Mouse (Mus musculus) testis, postnatal 14 days (tissue): ENCODE results near the gene Trmt10b.

Experiments
- DNase-seq: peaks from one replicate; pipeline ENCODE4 v3.0.0; 2021; ENCODE audit warnings: low spot score

Gene Trmt10b

GRCm38 (mm10) chr4:45296662-45297564 lies at the start of gene Trmt10b:
TSS of gene Trmt10b (plus strand) at chr4:45297127.
- DNase-seq, result peak; percentile 76

- DNase-seq, result no peak
Observed at GRCm38 (mm10) chr4:45251265-45251664, 45.7 kb upstream of the Trmt10b start.

- DNase-seq, result peak; percentile 37
Observed at GRCm38 (mm10) chr4:45252861-45253262, 44.1 kb upstream of the Trmt10b start.

GRCm38 (mm10) chr4:45253839-45254601 lies 42.9 kb upstream of the Trmt10b start:
- no peak for DNase-seq

GRCm38 (mm10) chr4:45259232-45259832 lies 37.6 kb upstream of the Trmt10b start:
- no peak for DNase-seq

DNA sequence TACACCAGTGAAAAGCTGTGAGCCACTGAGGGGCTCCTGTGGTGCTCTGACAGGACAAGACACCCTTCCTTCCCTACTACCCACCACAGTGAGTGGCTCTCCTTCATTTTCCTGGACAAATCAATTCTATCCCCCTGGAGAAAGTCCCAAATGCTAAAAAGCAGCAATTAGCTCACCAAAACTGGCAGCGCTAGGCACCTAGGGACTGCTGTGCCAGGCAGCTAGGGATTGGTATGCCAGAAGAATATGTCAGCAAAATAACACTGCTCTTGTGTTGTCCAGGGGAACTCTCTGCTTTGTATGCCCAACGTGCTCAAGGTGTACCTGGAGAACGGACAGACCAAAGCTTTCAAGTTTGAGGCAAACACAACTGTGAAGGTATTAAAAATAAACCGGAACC lies 35.4 kb upstream of the Trmt10b start:
- DNase-seq, result no peak

DNA sequence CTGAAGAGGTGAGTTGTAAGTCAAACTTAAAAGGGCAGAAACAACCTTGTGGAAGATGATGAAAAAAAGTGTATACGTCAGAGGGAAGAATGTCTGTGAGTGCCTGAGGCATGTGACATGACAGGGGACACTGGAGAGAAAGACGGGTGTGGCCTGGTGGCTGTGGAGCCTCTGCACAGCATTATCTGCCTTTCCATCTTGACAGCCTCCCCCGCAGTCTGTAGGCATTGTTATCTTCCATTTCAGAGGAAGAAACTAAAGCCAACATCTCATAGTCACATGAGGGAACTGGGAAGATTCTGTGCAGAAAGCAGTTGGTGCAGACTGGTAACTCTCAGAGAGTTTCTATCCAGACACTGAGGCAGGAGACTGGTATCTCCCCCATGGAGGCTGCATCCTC lies 29.0 kb upstream of the Trmt10b start:
- no peak for DNase-seq

DNA sequence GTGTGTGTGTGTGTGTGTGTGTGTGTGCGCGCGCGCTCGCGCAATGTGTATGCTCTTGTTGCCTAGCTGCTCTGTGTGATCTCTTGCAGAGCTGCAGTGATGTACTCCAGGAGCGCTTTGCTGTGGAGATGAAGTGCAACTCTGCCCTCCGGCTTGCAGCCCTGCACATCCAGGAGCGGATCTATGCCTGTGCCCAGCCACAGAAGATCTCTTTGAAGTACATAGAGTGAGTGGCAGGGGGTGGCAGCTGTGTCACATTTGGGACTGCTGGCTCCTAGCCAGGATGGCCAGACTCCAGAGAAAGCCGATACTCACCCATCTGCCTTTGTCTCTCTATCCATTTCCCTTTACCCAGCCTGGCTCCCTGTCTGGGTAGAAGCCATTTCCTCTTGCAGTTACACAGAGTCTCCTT lies 25.9 kb upstream of the Trmt10b start:
- no peak for DNase-seq

- no peak for DNase-seq
Observed at GRCm38 (mm10) chr4:45275770-45276169, 21.2 kb upstream of the Trmt10b start.

GRCm38 (mm10) chr4:45279292-45279691 lies 17.6 kb upstream of the Trmt10b start:
- DNase-seq, result no peak

GRCm38 (mm10) chr4:45279981-45280548 lies 16.9 kb upstream of the Trmt10b start:
- DNase-seq, result peak; percentile 45

DNA sequence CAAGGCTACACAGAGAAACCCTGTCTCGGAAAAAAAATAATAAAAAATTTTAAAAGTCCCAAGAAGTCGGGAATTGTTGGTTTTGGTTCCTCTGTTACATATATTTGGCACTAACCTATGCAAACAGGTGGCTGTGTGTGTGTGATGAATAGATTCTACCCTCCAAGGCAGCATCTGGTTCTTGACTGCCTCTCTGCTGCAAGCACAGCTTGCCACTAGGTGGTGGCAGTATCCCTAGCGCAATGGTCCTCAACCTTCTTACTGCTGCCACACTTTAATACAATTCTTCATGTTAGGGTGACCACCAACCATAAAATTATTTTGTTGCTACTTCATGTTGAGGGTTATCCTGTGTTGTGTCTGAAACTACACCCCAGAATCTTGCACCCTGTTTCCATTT lies 10.6 kb upstream of the Trmt10b start:
- DNase-seq, result no peak

DNA sequence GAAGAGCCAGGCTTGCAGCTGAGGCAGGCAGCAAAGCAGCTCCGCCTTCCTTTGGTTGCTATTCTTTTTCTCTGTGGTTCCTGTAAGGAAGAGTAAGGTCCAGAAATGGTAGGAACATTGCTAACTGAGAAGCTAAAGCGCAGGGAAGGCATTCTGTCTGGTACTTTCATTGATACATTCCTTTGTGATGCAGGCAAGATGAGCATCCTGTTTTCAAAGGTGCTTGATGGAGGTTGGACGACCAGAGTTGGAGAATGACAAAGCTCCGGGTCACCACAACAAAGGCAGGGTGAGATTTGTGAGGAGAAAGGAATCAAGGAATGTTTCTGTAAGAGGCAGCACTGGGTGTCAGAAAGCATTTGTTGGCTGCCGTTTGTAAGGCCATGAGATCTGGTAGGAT lies 9.0 kb upstream of the Trmt10b start:
- DNase-seq, result no peak

GRCm38 (mm10) chr4:45305536-45305935 lies 8.6 kb downstream of the Trmt10b start:
- DNase-seq, result no peak

DNA sequence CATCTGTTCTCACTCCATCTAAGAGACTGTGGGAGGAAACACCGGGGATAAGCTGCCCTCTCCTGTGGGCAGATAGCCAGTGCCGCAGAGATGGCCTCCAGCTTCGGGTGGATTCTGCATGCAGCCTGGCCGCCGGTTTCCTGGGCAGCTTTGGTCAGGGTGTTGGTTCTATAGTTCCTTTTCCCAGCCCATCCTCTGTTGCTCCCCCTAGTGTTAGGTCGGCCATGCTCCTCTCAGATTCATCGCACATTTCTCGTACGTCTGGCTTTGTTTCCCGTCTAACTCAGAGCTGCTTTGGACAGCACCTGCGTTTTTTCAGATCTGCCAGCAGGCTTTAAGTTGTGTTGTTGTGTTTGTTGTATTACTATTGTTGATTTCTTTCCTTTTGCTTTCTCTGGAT lies 11.1 kb downstream of the Trmt10b start:
- DNase-seq, result no peak

DNA sequence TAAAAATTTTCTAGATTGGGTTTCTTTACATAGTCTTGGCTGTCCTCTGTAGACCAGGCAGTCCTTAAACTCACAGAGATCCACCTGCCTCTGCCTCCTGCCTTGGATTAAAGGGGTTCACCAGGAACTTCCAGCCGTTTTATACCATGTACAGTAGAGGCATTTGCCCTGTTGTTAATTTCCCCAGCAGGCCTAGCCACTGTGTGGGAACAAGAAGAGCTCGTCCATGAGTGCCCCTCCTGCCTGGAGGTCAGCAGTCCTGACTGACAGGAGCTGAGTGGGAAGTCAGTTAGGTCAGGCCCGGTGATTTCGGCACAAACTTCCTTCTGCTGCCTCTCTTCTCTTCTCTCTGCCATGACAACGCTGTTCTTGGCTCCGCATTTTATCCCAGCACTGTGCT lies 11.7 kb downstream of the Trmt10b start:
- no peak for DNase-seq

DNA sequence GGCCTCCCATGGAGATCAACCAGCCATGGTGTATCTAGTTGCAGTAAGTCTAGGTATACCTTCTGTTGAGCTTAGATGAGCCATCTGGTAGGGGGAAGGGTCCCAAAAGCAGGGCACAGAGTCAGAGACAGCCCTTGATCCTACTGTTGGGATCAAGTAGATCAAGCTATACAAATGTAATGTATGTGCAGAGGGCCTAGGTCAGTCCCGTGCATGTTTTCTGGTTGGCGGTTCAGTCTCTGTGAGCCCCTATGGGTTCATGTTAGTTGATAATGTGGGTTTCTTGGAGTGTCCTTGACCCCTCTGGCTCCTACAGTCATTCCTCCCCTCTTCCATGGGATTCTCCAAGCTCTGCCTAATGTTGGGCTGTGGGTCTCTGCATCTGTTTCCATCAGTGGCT lies 14.1 kb downstream of the Trmt10b start:
- DNase-seq, result no peak

DNA sequence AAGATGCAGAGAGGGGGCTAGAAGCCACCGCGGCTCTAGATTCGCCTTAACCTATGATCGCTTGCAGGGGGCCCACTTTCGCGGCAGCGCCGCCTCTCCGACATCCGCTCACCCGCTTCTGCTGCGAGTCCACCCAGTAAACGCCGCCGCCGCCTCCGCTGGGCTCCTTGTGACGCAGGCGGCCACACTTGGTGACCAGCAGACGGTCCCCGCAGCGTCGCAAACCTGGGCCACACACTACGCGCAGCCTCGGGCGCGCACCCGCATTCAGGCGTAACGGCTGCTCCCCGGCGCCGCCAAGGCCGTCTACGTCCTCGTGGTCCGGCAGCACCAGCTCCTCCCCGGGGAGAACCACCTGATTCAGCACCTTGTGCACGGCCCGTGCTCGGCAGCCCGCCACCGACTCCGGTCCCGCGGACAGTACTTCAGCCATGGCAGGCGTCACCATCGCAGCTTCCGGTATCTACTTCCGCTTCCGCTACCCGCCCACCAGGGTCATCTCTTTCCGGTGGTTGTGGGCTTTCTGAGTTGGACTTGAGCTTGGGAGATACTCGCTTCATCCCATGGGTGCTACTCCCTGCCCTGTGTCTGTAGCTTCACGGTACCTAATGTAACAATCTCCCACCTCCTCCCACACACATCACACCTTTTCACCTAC lies 23.4 kb downstream of the Trmt10b start:
- DNase-seq, result peak; percentile 86

- DNase-seq, result no peak
Observed at GRCm38 (mm10) chr4:45331139-45331538, 34.2 kb downstream of the Trmt10b start.

GRCm38 (mm10) chr4:45332466-45332865 lies 35.5 kb downstream of the Trmt10b start:
- DNase-seq, result no peak

GRCm38 (mm10) chr4:45341226-45341625 lies 44.3 kb downstream of the Trmt10b start:
- DNase-seq, result no peak
